Mouse (Mus musculus) adrenal gland, postnatal 4 days (tissue): ENCODE data around the gene Anapc13. TPM values are rescaled to one million over a fixed set of nuclear protein-coding genes. Genes with fewer than 3 reads are reported as not detected.

ENCODE experiments used
- DNase-seq, 2 experiments: peaks; one replicate each; pipeline ENCODE4 v3.0.0; 2021 to 2022; ENCODE audit warnings: low spot score in 2 of 2, mixed read lengths in 2 of 2
- total RNA-seq, 2 experiments: library from RNA; stranded (reverse); gene quantifications; 2 replicates each; pipeline ENCODE4 v1.2.3; 2021

The Anapc13 gene
- total RNA-seq, 2 experiments from 2014 or later, result 238 to 248 TPM

DNA sequence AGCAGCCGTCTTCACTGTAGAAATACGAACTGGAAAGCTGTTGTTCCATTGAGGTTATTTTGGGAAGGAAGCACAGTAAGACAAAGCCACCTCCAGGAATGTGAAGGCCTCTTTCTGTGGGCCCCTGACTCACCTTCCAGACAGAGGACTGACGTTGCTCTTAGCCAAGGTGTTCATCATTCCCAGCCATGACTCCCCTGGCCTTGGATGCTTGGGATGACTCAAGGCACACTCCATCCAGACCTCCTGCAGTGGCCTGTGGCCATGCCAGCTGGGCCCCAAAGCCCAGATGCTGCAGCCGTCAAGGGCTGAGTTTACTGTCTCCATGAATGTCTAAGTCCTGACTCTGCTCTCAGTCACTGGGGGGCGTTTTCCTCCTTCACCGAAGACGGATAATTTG, 47.3 kb downstream of the Anapc13 start:
- no peak for DNase-seq

DNA sequence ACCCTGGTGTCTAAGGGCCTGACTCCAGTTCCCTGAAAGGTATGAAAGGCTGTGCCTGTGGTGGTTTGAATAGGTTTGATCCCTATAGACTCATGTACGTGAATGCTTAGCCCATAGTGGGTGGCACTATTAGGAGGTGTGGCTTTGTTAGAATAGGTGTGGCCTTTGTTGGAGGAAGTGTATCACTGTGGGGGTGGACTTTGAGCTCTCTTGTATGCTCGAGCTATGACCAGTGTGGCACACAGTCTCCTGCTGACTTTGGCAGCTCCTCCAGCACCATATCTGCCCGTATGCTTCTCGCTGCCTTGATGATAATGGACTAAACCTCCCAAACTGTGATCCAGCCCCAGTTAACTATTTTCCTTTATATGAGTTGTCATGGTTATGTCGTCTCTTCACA, 49.8 kb downstream of the Anapc13 start:
- no peak for DNase-seq

DNA sequence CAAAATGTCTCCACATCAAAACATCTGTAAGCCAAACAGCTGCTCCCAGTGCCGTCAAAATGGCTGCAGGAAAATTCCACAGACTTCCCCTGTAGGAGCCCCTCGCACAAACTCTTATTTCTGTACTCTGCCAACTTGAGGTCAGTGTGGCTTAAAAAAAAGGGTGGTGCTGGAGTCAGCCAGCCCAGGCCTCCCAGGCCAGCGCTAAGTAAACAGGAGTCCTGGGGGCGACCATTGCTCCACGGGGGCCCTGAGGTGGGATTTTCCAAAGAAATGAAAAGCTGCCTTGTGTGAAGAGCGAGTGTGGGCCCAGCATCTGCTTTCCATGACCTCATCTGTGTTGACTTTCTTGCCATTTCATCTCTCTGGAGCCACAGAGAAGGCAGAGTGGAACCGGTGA, 55.4 kb downstream of the Anapc13 start:
- DNase-seq, result no peak

Other genes starting within 250 kb of the Anapc13 start
- 1 to 10 TPM; 1.6 to 4.0 TPM for gene Ky, start 120.5 kb upstream of the Anapc13 start, total RNA-seq
- 10 to 100 TPM; 41.8 to 47.9 TPM for gene Cep63, start 238 bp downstream of the Anapc13 start, total RNA-seq
- gene Amotl2, start 90.4 kb downstream of the Anapc13 start, total RNA-seq, result 10 to 100 TPM; 80.9 to 94.5 TPM
- 10 to 100 TPM; 63.2 to 64.9 TPM for gene Ryk, start 208.6 kb downstream of the Anapc13 start, total RNA-seq